ENCODE assay signal across 8 mouse cellular contexts in genomic region chr3:135438531-135438912, GRCm38 (mm10). TPM values are rescaled to one million over a fixed set of nuclear protein-coding genes. Genes with fewer than 3 reads are reported as not detected.
DNase-seq lines count a peak whose midpoint lies in the region; ATAC-seq lines count a peak whose summit lies in the region.

No protein-coding gene starts in this region.

- DNase-seq in MN1 (ENCODE audit: low spot score), result peak; percentile 91
- peak; percentile 97 for DNase-seq in cerebellum, adult 9-11 months
- peak; percentile 87 to 93 for DNase-seq in frontal cortex, adult 2 months (ENCODE audit: extremely low spot score in 1 of 2, low spot score in 1 of 2)
- peak; percentile 93 for DNase-seq in hindbrain, embryonic 11.5 days (ENCODE audit: low spot score)
- DNase-seq in layer of hippocampus, postnatal 10 days (ENCODE audit: low spot score in 2 of 2), result peak; percentile 98
- peak; percentile 94 for DNase-seq in lung, postnatal 14 days
- peak; percentile 93 for DNase-seq in ovary, postnatal 36 days (ENCODE audit: low spot score)
- DNase-seq in thymus, postnatal 14 days, result peak; percentile 96

- peak overlapping the region; percentile 36 for H3K4me2 ChIP-seq in hindbrain, embryonic 11.5 days (replicated peaks; ENCODE audit: low read depth, low read length)

- peak overlapping the region; percentile 100 for H3K27ac ChIP-seq in hindbrain, embryonic 11.5 days (ENCODE audit: low read depth, low read length)

- under 1% methylated on average over 36 of the region's 50 CpGs for WGBS in hindbrain, embryonic 11.5 days

- H3K36me3 ChIP-seq in hindbrain, embryonic 11.5 days (ENCODE audit: control insufficient read depth, insufficient read depth, low read length), result no peaks in the 10 kb centered on the region

- peak; percentile 82 for ATAC-seq in hindbrain, embryonic 11.5 days (ENCODE audit: low FRiP score)

- H3K9ac ChIP-seq in hindbrain, embryonic 11.5 days (ENCODE audit: low read depth, low read length), result peak overlapping the region; percentile 87

- H3K27me3 ChIP-seq in hindbrain, embryonic 11.5 days (ENCODE audit: control insufficient read depth, insufficient read depth, low read length), result no peaks in the 10 kb centered on the region

- 0 out of 2 replicates have a peak, but pooled peaks cover 2% of the 10 kb centered on the region for H3K4me1 ChIP-seq in hindbrain, embryonic 11.5 days (replicated peaks; ENCODE audit: control insufficient read depth, insufficient read depth, low read length)

- H3K4me3 ChIP-seq in hindbrain, embryonic 11.5 days (ENCODE audit: low read depth, low read length), result peak overlapping the region; percentile 96

- H3K9me3 ChIP-seq in hindbrain, embryonic 11.5 days (ENCODE audit: control insufficient read depth, low read length), result no peaks in the 10 kb centered on the region

RNA-seq across cellular contexts. Expression of gene Ube2d3, which starts 0.6 kb away (rescaled TPM):
- polyA plus RNA-seq in frontal cortex, adult 2 months (2012; rRNA removed), result 166 and 187 TPM in 2 replicates
- polyA plus RNA-seq in hindbrain, embryonic 11.5 days (2014; fragmentation: Nextera tagmentation; extraction: Ambion mirVana), result 662 and 666 TPM in 2 replicates
- 100 to 1,000 TPM; 258 to 279 TPM for total RNA-seq in layer of hippocampus, postnatal 10 days (2021)

RNA-seq across cellular contexts. Expression of gene Cisd2, which starts 14.8 kb away (rescaled TPM):
- 43.7 and 47.3 TPM in 2 replicates for polyA plus RNA-seq in frontal cortex, adult 2 months (2012; rRNA removed)
- polyA plus RNA-seq in hindbrain, embryonic 11.5 days (2014; fragmentation: Nextera tagmentation; extraction: Ambion mirVana), result 80.6 and 92.3 TPM in 2 replicates
- 10 to 100 TPM; 34.9 to 39.1 TPM for total RNA-seq in layer of hippocampus, postnatal 10 days (2021)

RNA-seq across cellular contexts. Expression of gene Manba, which starts 46.9 kb away (rescaled TPM):
- polyA plus RNA-seq in frontal cortex, adult 2 months (2012; rRNA removed), result 5.3 and 5.4 TPM in 2 replicates
- polyA plus RNA-seq in hindbrain, embryonic 11.5 days (2014; fragmentation: Nextera tagmentation; extraction: Ambion mirVana), result 3.7 and 4.8 TPM in 2 replicates
- 1 to 10 TPM; 6.9 to 8.0 TPM for total RNA-seq in layer of hippocampus, postnatal 10 days (2021)

Comparison
In these comparisons a context has a peak if more than half of its experiments do, and no peak if none do; other contexts are left out.
1. Peak in every context shown above with its lines: DNase-seq, ATAC-seq, H3K4me3 ChIP-seq and H3K27ac ChIP-seq.